Mouse (Mus musculus) adrenal gland, postnatal 4 days (tissue): ENCODE data around the gene Nckap1l. TPM values are rescaled to one million over a fixed set of nuclear protein-coding genes. Genes with fewer than 3 reads are reported as not detected.
"Not testable (repeated sequence)": the region's sequence is repeated elsewhere in the genome, so short reads cannot be mapped to it uniquely, and the experiment has no call there.

ENCODE experiments used
- DNase-seq, 2 experiments: peaks; one replicate each; pipeline ENCODE4 v3.0.0; 2021 to 2022; ENCODE audit warnings: low spot score in 2 of 2, mixed read lengths in 2 of 2
- long read RNA-seq, 2 experiments: library from polyadenylated mRNA; stranded (forward); transcript quantifications; one replicate each; pipeline ENCODE4 v2.0.0; 2021
- total RNA-seq, 2 experiments: library from RNA; stranded (reverse); gene quantifications; 2 replicates each; pipeline ENCODE4 v1.2.3; 2021

The Nckap1l gene
- total RNA-seq: 1 to 10 TPM; 4.6 to 6.1 TPM
- long read RNA-seq, experiment 1, partial matches to known transcripts: 1 of 1 reads
- long read RNA-seq, experiment 1, other reads (novel, unspliced or antisense): 0 of 1 reads
- long read RNA-seq, experiment 2, full-length matches to known transcripts: 1 of 3 reads
- long read RNA-seq, experiment 2, partial matches to known transcripts: 1 of 3 reads
- long read RNA-seq, experiment 2, other reads (novel, unspliced or antisense): 1 of 3 reads

DNA sequence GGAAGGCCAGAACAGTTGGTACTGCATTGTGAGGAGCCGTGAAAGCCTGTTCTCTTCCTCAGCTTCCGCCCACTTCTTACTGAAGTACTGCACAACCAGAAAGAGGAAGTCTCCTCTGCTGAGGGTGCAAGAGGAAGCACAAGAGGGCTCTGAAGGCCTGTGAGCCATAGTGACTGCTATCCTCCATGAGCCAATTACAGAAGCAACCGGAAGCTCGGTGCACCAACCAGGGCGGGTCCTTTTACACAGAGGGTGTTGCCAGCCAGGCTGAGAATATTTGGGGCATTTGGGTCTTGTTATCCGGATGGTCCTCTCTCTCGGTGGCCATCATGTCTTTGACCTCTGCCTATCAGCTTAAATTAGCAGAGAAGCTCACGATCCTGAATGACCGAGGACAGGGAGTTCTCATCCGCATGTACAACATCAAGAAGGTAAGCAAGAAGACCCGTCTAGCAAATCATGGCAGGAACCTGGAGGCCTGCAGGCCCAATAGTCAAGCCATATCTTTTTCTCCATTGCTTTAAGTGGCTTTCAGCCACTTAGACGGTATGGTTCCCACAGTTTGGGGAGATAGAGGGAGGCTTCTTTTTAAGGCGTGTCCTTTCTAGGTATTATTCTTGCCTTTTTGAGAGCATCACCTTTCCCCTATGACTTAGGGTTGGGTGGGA, at the start of gene Nckap1l:
Nckap1l (plus strand) TSS at position 244 of the 668 bp plus-strand sequence.
- no peak for DNase-seq

DNA sequence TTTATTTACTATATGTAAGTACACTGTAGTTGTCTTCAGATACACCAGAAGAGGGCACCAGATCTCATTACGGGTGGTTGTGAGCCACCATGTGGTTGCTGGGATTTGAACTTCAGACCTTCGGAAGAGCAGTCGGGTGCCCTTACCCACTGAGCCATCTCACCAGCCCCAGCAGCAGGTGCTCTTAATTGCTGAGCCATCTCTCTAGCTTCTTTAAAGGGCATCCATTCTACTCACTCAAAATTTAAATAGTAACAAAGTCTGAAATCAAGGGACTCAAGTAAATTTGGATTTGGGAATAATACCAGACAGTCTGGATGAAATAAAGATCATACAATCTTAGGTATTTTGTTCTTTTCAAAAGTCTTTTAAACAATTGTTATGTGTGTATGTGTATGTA, 48.0 kb upstream of the Nckap1l start:
- not testable (repeated sequence) for DNase-seq

DNA sequence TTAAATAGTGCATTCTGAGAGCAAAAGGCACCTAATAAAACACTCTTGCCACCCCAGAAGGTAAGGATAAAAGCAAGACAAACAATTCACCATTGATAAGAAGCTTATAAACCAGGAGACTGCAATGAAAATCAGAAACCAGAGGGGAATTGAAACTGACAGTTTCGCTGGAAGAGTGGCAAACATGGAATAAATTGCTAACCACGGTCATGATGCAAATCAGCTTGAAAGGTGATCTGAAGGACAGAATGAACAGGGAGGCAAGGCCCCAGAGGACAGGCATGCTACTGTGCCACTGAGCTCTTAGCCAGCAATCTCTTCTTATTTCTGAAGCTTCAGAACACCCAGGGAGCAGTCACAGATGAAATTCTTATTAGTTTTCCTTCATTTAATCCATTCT, 26.6 kb upstream of the Nckap1l start:
- DNase-seq: no peak

DNA sequence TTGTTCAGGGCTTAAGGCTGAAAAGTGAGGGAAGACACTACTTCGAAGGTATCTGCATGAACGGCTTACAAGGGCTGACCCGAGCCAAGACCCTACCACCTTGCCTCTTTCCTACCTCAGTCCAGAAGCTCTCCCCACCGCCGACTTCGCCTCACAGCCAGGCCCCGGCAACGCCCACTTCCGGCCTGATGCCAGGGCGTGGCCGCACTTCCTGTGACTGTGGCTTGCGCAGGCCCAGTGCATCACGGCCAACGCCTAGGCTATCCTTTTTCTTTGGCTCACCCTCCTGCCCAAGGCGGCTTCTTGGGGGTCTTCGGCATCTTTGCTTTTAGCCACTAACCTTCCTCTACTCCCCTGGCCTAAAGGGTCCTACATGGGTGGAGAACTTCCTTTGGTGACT, 23.4 kb upstream of the Nckap1l start, which contains the start of gene Gtsf1:
Gtsf1 (minus strand) TSS at position 230 of the 400 bp plus-strand sequence.
- DNase-seq: no peak

DNA sequence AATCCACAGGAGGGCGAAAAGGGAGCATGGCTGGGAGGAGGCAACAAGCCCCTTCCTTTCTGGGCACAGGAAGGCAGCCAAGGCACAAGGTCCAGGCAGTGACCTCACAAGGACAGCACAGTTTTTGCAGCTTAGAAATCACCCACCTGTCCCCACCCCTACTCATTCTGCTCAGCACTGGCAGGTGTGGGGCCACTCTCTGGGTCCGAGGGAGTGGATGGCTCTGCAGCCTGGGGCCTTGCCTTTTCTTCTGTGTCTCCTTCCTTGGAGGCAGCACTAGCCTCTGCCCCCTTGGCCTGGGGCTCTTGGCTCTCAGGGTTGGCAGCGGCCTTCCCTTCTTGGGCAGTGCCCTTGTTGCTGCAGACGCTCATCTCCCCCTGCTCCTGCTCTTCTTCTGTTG, 7.6 kb upstream of the Nckap1l start:
- not testable (repeated sequence) for DNase-seq

DNA sequence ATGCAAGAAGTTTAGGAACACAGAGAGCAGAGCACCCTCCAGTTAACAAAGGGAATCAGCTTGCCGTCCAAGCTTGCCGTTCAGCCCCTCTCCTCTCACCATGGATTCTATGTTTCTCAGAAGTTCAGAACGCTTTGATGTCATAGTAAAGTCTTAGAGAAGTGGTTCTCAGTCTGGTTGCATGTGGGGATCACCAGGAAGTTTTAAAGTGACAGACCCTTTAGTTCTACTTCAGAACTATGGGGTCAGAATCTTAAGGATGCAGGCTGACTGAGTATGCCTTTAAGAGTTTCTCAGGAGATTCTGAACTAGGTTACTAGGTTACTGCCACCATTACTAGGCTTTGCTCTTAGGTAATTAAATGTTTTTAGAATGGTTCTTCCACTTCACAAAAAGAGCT, 5.2 kb upstream of the Nckap1l start, which contains the start of gene Gtsf2:
Gtsf2 (minus strand) TSS at position 101 of the 400 bp plus-strand sequence.
- DNase-seq: no peak

DNA sequence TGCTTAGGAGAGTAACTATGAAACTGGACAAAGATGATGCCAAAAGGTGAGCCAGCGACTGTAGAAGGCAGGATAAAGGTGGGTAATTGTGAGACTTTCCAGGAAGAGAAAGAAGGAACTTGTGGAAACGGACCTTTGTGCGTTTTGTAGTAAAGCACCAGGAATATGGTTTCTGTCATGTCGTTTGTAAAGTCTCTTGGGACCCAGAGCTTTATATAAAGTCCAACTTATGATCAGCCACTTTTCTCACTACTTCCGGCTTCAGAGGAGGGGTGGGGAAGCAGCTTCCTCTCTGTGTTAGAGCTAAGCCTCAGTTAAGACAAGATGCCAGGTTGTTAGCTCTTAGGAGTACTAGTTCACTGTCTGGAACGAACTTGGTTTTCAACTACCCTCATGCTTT, 855 bp downstream of the Nckap1l start:
- no peak for DNase-seq

DNA sequence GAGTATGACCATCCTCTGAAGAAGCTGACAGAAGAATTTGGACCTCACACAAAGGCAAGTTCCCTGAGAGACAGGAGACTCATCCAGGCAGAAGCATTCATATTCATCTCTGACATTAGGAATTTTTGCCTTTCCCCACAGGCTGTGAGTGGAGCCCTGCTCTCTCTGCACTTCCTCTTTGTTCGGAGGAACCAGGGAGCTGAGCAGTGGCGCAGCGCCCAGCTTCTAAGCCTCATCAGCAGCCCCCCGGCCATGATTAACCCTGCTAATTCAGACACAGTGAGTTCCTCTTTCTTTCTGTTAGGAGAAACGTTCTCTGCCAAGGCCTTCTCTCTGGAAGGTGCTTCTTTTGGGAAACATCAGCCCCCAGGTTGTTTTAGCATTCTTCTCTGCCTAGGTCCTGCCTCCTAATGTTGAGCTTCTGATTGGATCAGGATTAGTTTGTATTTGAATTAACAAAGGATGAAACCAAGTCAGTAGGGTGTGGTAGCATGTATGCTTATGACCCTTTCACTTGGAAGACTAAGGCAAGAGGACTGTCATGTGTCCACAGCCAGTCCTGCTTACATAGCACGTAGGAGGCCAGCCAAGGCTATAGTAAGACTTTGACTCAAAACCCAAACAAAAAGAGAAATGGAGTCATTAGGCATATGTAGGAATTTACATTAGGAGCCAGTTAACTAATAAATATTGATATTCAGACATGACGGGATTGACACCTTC, 9.1 kb downstream of the Nckap1l start:
- no peak for DNase-seq

DNA sequence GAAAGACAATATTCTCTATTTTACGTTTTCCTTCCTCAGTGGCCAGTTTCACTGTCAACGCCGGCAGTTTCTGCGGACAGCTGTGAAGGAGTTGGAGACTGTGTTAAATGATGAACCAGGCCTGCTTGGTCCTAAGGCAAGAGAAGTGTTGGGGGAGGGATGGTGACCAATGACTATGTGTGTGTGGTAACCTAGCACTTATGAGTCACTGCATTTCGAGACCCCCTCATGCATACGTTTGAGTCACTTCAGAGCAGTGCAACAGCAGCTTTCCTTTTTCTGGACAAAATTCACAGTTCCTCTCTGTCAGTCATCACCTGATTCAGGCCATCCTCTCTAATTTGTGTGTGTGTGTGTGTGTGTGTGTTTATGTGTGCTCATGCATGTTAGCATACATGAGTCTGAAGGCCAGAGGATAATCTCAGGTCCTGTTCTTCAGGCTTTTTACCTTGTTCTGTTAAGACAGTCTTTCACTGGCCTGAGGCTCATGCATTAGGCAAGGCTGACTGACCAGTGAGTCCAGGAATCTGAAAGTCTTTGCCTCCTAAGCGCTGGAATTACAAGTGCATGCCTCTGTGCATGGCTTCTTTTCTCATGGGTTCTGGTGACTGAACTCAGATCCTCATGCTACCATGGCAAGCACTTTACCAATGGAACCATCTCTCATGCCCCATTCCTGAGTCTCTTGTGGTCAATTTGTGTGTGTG, 18.0 kb downstream of the Nckap1l start:
- no peak for DNase-seq

DNA sequence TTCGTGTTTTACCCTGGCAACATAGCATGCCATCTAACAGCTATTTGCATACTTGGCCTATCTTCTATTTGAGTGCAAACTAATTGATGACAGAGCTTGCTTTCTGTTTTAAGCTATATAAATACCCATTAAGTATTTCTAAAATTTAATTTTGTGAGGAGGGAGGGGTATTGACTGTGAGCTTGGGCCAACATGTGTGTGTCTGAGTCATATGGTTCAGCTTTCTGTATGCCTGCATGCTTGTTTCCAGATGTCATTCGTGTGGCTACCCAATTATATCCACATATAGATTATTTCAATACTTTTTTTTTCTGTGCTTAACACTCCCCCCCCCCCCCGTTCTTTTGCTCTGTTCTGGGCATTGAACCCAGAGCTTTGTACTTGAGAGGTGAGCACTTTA, 18.7 kb downstream of the Nckap1l start:
- no peak for DNase-seq

DNA sequence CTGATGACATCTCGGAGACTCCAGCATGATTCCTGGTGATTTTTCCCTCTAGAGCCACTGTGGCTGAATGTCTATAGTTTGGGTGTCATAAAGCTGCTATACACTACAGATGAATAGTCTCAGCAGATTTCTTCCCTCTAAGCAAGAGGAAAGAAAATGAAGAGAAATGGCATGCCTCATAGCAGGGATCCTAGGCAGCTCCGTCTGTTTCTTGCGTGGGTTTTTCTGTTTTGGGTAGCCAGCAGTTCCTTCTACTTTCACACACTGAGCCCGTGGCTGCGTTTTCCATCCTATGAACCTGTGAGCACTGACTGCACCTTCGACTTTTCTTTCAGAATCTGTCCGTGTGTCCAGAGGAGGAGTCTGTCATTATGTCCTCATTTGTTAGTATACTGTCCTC, 19.6 kb downstream of the Nckap1l start:
- DNase-seq: no peak

DNA sequence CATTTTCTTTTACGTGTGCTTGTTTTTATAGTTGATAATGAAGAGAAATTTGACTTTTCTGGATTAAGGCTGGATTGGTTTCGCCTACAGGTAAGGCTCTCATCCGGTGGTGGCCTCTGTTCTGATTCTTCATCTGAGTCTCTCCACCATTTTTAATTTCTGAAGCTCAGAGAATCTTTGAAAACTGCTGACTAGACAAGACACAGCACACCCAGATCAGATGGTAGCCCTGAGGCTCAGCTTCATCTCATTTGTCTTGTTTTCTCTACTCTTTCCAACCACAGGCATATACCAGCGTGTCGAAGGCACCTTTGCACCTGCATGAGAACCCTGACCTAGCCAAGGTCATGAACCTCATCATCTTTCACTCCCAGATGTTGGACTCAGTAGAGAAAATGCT, 20.2 kb downstream of the Nckap1l start:
- DNase-seq: no peak

DNA sequence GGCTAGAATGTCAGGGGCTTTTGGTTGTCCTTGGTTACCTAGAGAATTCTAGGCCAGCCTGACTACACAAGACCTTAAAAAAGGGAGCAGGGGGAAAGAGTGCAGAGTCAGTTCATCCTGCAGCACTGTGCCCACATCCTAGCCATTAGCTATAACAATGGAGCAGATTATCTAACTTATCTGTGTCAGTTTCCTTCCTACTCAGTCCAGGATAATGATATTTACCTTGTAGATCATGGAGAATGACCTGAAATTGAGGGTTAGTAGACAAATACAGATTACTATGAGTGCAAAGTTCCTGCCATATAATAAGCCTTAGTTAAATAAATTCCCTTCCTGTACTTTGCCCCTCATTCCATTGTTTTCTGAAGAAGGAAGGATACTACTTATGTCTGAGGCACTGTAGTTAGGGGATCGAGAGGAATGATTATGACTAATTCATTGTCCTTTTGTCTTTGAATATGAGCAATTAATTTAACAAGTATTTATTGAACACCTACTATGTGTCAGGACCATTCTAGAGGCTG, 25.5 kb downstream of the Nckap1l start:
- DNase-seq: no peak

DNA sequence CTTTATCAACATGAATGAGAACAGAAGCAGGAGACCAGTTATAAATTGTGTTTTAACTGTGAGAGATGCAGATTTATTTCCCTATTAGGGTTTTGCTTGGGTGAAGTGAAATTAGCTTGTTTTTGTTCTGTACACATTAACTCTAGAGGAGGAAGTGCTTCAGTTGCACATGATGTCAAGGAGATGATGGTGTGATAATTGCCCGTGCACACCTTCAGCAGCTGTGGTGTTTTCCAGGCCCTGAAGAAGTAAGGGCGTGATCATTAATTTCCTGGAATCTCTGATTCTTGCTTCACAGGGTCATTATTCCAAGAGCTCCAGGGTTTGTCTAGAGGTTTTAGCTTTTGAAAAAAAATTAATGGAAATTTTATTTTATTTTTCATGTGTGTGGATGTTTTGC, 26.5 kb downstream of the Nckap1l start:
- DNase-seq: no peak

DNA sequence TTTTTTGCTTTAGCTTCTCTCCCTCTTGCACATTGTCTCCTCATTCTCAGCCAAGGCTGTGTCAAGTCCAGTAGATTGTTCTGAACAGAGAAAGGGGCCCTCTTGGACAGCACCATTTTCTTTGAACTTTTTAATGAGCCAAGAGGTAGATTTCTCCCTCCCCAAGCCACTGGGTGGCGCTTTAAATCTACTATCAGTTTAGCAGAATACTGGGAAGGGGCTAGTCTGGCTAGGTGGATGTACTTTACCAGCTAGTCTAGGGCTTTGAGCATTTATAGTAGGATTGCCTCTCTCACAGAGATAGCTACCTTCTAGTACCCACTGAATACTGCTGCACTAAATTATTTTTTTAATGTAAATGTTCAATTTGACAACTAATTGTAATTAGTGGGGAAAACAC, 28.9 kb downstream of the Nckap1l start:
- DNase-seq: no peak

DNA sequence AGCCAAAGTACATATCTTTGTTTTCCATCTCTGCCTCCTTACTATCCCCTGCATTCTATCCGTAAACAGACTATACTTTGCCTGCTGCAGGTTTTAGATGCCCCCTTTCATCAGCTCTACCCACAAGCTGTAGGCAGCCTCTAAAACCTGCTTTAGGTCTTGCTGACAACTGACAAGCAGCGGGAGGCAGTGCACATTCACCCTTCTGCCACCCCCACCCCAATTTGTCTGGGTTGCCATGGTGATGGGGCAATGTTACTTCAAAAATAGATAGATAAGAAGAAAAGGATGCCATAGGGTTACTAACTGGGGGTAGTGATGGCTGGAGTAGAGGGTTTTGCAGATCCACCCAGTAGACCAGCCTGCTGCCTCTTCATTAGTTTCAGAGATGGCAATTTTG, 30.9 kb downstream of the Nckap1l start:
- no peak for DNase-seq

DNA sequence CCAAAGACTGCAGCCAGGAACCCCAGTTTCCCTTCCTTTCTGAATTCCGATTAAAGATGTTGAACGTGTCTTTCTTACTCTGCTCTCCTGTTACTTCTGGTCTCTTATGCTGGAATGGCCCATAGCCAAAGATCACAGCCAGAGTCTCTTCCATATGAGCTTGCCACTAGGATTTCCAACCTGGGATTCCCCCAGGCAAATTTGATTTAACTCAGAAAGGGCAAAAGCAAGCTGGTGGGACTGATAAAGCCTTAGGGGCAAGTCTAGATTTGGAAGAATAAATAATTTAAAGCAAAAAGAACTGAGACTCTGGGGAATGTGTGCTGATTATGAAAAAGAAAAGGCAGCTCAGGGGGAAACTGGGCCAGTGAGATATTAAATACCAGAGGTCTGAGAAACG, 31.5 kb downstream of the Nckap1l start:
- no peak for DNase-seq

DNA sequence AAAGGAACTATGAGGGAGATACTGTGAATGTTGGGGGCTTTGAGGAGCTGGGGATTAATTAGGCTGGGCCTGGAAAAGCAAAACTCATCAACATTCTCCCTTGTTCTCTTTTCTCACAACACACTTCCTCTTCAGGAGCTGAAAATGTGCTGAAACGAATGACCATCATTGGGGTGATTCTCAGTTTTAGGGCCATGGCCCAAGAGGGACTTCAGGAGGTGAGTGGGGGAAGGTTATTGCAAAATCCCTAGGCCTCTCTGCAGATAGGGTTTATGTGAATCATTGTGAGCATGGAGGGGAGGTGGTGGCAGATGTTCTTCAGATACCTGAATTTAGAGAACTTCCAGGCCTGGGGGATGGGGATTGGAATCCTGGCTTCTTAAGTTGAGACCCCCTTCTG, 33.1 kb downstream of the Nckap1l start:
- no peak for DNase-seq

DNA sequence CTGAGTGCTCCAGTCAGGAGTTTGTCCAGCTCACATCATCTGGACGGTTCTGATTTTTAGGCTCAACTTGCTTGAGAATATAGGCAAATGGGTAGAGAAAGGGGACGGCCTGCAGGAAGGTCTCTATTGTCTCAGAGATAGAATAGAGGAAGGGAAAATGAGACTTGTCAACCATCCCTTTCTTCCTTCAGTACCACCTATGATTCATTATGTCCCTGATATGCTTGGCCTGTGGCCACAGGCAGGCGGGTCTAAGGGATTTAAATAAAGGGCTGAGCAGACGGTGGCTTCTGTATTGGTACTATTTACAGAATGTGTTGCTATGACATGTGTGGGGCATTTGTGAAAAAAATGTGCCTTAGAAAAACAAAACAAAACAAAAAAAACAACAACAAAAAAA, 34.7 kb downstream of the Nckap1l start:
- no peak for DNase-seq

DNA sequence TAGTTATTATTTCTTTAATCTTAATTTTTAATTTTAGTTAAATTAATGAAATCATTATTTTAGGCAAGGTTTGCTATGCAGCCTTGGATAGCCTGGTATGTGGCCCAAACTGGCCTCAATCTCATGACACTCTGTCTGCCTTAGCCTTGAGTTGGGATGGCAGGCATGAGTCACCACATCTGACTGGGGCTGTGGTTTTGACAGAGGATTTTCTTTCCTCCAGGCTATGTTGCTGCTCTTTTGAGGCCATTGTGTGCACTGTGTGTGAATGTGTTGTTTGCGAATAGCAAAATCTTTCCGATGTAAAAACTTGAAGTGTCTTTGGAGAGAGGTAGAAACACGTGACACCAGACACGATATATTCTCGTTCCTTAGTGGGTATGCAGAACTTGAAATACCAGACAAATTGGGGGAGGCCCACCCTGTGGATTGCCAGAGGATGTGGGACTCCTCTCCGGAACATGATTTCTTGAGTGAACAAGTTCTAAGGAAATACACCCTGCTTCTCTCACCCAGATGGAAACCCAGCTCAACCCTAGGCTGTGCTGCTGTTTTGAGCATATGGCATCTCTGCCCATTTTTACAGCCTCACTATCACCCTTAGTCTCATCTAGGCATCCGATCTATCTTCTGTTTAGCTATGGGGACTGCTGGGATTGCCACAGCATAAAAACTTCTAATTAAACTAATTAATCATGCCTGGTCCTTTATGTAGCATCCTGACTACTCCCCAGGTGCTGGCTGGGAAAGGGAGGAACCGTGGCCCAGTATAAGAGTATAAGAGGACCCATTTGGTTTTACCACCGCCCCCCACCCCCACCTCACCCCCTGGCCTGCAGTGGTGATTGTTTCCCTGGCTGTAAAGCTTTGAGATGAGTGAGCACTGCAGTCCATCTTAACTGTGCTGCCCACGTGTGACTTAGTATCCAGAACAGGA, 42.9 kb downstream of the Nckap1l start:
- no peak for DNase-seq
